Mouse (Mus musculus) granulocyte monocyte progenitor cell, adult 5-6 weeks (primary cell): ENCODE measurements at regions not wholly inside any gene's neighbourhood (a gene's known extent, or its start where the extent isn't known, plus 50 kb on each side); places are given as distances from the start of the nearest gene placed in this dataset.

Source experiments
- ATAC-seq: replicated peaks from 2 replicates; pipeline ENCODE4 v1.8.0; 2016; ENCODE audit warnings: mild to moderate bottlenecking, moderate TSS enrichment, inconsistent platforms; ENCODE audit not compliant: poor library complexity, severe bottlenecking

DNA sequence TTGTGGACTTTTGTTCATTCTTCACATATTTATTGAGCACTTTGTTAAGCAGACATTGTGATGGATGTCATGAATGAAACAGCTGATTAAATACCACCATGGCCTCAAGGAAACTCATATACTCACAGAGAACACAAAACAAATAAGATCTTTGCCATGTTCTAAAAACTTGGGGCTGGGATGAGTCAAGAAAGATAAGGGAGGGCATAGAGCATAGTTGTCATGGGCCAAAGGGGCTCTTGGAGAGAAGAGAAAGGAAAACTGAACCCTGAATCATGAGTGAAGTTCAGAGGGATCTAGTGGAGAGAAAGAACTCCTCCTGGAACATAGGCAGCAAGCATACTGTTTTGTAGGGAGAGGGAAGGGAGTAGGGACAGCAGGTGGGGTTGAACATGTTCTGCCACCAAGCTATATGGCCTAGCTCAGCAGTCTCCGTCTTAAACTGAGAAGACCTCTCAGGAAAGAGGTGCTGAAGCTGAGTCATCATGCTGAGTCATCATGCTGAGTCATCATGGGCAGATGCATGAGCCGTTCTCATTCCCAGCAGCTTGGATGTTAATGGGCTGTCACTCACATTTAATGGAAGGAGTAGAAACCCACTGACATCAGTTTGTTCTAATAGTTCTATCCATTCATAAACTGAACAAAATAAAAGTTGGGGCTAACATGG is 69.6 kb downstream of the Cetn3 start:
- no peak for ATAC-seq

GRCm38 (mm10) chr13:81856072-81856471 is 73.2 kb downstream of the Cetn3 start:
- no peak for ATAC-seq

- ATAC-seq: no peak
These were observed 77.8 kb downstream of the Cetn3 start for GRCm38 (mm10) chr13:81860683-81861082.

GRCm38 (mm10) chr13:81861886-81862600 is 79.2 kb downstream of the Cetn3 start:
- ATAC-seq: no peak

GRCm38 (mm10) chr13:81871226-81871625 is 88.3 kb downstream of the Cetn3 start:
- ATAC-seq: no peak

DNA sequence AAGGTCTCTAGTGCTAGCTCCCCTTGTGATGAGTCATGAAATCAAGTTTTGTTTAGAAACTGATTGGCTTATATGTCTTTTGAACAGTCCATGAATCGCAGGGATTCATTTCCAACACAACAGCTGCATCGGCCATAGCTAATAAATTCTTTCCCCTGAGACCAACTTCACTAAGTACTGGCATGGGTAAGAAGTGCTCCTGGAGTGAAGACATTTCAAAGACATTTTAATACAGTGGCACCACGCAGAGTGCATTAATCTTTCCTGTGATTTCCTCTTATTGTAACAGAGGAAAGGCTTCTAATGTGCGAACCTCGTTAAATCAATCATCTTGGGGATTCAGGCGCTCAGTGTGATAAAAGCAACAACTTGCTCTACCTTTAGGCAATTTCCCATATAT is 103.0 kb downstream of the Cetn3 start:
- ATAC-seq: no peak

GRCm38 (mm10) chr13:81930266-81930665 is 147.4 kb downstream of the Cetn3 start:
- ATAC-seq: no peak

- no peak for ATAC-seq
These were observed 148.3 kb downstream of the Cetn3 start for GRCm38 (mm10) chr13:81931199-81931598.

DNA sequence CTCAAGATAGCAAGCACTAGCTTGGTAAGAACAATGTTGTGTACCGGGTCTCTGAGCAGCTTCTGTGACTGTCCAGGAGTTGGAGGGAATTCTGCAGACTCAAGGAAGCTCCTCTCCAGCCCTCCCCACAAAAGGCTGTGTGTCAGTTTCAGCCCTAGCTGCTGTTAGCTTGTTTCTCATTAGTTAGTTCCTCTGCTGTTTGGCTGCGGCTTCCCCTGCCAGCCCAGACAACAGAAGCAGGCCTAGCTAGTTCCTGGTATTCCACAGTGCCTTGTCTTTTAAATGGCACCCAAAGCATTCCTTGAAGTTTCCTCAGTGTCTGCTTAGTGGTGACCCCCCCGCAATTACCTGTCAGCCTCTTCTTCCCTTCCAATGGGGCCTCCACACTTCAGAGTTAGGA is 154.2 kb downstream of the Cetn3 start:
- no peak for ATAC-seq

DNA sequence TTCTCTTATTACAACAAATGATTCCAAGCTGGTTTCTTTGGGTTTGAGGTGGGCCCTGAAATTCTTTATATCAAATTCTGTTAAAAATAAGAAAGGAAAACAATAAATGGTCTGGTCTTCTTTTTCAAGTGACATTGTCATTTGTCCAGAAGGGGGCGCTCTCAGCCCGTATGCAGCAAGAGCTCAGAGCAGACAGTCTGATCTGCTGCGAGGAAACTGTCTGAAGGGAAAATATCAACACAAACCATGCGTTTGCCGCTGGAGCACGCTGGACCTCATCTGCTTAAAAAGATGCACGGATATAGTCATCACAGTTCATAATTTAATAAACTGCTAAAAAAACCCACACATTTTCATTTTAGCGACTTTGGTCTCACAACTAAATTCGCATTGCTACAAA is 161.2 kb downstream of the Cetn3 start:
- peak; percentile 85 for ATAC-seq

GRCm38 (mm10) chr13:81944469-81944868 is 161.6 kb downstream of the Cetn3 start:
- ATAC-seq: no peak

- no peak for ATAC-seq
These were observed 162.9 kb downstream of the Cetn3 start for GRCm38 (mm10) chr13:81945741-81946140.

GRCm38 (mm10) chr13:81965431-81965830 is 182.6 kb downstream of the Cetn3 start:
- ATAC-seq: no peak

- no peak for ATAC-seq
These were observed 193.0 kb downstream of the Cetn3 start for GRCm38 (mm10) chr13:81975878-81976277.

- no peak for ATAC-seq
These were observed 195.1 kb downstream of the Cetn3 start for GRCm38 (mm10) chr13:81978003-81978402.

DNA sequence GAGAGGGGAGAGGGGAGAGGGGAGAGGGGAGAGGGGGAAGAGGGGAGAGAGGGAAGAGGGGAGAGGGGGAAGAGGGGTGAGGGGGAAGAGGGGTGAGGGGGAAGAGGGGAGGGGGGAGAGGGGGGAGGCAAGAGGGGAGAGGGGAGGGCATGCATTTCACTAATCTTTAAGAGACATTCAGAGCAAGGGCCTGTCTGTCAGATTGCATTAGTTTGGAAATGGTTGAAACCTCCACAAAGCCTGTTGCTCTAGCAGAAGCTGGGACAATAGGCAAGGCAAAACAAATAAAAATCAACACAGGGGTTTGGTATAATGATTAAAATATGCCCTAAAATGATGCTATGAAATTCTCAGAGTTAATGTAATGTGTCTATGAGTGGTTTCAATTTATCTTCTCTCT is 196.4 kb downstream of the Cetn3 start:
- ATAC-seq: no peak

GRCm38 (mm10) chr13:81980094-81980493 is 197.2 kb downstream of the Cetn3 start:
- no peak for ATAC-seq

GRCm38 (mm10) chr13:81982491-81982890 is 199.6 kb downstream of the Cetn3 start:
- ATAC-seq: no peak

DNA sequence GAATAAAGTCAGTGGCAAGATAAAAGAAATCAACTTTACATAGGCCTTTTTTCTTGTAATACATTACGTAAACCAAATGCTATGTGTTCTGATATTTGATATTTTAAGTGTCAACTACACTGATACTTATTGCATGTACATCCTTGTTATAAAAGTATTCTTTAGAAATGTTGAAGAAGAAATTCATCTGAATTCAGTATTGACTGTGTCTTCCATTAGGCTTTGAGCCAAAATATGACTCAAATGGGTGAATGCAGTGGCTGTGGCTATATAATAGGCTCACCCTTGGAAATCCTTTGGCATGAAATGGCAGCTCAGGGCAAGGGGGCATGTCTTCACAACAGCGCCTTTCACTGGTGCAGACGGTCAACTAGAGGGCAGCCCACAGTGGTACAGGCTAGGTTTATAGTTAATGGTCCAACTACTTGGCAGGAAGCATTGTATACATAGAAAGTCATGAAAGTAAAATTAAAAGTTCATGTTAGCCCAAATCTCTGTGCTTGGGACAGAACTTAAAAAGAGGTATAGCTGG is 217.9 kb downstream of the Cetn3 start:
- ATAC-seq: no peak

DNA sequence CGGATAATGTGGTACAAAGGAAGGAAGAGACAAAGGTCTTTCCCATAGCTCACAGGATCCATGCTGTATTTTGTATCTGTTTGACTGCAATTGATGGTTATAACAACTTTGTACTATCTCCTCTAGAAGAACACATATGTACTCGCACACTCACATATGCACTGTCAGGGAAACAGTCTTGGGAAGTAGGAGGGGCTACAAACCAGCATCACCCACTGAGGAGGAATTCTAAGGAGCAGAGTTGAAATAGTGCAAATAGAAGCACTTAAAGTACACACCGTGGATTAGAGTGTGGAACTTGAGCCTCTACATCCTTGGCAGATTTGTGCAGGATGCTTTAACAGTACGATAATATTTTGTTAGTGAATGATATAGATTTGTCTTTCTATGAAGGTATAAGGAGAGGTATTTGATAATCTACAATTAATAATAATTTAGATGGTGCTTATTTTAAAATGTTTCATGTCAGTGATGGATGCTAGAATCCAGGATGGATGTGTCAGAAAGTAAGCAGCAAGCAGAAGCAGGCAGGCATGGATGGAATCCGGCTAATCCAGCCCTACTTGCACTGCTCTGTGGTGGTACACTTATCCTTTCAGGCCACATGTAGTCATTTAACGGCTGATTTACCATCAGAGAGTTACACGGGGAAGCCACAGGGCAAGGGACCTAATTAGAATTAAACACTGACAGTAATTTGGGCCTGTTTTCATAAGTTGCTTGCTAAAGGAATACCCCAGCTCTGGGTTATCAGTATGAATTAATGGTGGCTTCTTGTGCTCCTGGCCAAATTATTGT is 223.3 kb downstream of the Cetn3 start:
- no peak for ATAC-seq

GRCm38 (mm10) chr13:82007222-82007621 is 224.3 kb downstream of the Cetn3 start:
- no peak for ATAC-seq
